Mouse (Mus musculus) cerebellum, adult 2 months (tissue): ENCODE results near the gene Dsn1.

Experiments used
- CTCF ChIP-seq: fragments of 200-500 bp; IDR thresholded peaks from 2 replicates; pipeline ENCODE4 v1.5.1; 2011; ENCODE audit warnings: low read depth, mild to moderate bottlenecking, control low read depth, low read length, moderate library complexity, borderline replicate concordance; ENCODE audit not compliant: insufficient read depth
- POLR2A ChIP-seq: fragments of 200-500 bp; IDR thresholded peaks from 2 replicates; pipeline ENCODE4 v1.6.1; 2011; ENCODE audit warnings: low read length, control low read depth, borderline replicate concordance; ENCODE audit not compliant: insufficient read depth

GRCm38 (mm10) chr2:156968501-156968900 is 38.5 kb downstream of the Dsn1 start:
- no peak for TF ChIP-seq POLR2A
- no peak for TF ChIP-seq CTCF
